Mouse (Mus musculus) liver, embryonic 14.5 days (tissue): ENCODE data around the gene Itga3.

ENCODE experiments used
- CTCF ChIP-seq: IDR thresholded peaks from 2 replicates; pipeline ENCODE4 v1.5.1; 2016; ENCODE audit warnings: antibody characterized with exemption, low read depth, control low read depth
- EP300 ChIP-seq: IDR thresholded peaks from 2 replicates; pipeline ENCODE4 v1.6.1; 2016; ENCODE audit warnings: antibody characterized with exemption, low read depth

- no peak for TF ChIP-seq CTCF
- no peak for TF ChIP-seq EP300
These were observed 7.6 kb upstream of the Itga3 start for GRCm38 (mm10) chr11:95084175-95084574.
